Mouse (Mus musculus) brain, embryonic 14.5 days (tissue): Measurements from ENCODE around the gene Crtc2.

Source experiments
- CTCF ChIP-seq: fragments of 200-500 bp; IDR thresholded peaks from 2 replicates; pipeline ENCODE4 v1.5.1; 2012; ENCODE audit warnings: inconsistent platforms, mild to moderate bottlenecking, moderate library complexity, borderline replicate concordance; ENCODE audit not compliant: insufficient read depth, insufficient read length; ENCODE audit errors: extremely low read depth
- POLR2A ChIP-seq: fragments of 200-500 bp; IDR thresholded peaks from 2 replicates; pipeline ENCODE4 v1.6.1; 2012; ENCODE audit warnings: mild to moderate bottlenecking, inconsistent platforms, borderline replicate concordance; ENCODE audit not compliant: poor library complexity, insufficient read depth, insufficient read length, severe bottlenecking; ENCODE audit errors: extremely low read depth

DNA sequence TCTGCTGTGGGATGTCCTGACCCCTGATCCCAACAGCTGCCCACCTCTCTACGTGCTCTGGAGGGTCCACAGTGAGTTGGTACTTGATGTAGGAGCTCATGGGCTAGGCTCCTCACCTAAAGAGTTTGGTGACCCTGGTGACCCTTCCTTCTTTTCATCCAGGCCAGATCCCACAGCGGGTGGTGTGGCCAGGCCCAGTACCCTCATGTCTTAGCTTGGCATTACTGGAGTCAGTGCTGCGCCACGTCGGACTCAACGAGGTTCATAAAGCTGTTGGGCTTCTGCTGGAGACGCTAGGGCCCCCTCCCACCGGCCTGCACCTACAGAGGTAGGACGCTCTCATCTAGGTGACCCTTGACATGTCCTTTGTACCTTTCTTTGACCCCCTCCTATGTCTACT is 25.3 kb downstream of the Crtc2 start:
- TF ChIP-seq CTCF (no peak), POLR2A (no peak)
